Comparison of ENCODE assay signal across 10 mouse cellular contexts in the genomic region with DNA sequence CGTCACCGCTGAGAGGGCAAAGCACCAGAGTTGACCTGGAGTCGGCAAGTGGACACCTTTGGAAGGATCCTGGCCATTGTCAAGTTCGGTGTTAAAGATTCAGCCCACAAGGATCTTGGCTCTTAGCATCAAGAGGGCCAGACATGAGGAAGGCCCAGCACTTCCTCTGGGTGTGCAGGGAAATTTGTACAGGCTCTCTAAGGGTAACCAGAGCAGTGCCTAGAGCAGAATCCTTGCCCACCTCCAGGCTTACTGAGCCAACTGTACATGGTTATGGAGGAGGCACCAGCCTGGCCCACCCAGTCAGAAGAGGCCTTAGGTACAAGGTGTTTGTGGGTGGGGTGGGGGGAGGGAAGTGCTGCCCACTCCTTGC. TPM values are rescaled to one million over a fixed set of nuclear protein-coding genes. Genes with fewer than 3 reads are reported as not detected.
DNase-seq lines count a peak whose midpoint lies in the region; ATAC-seq and TF ChIP-seq lines count a peak whose summit lies in the region.
"Had no signal": no experiment of that assay in that cellular context is flagged by ENCODE, and none has a peak within 500 bp of the region (broad histone marks: within the 10 kb centered on the region; RNA-seq: fewer than 3 reads in every experiment).

No protein-coding gene starts in this region.

- intact Hi-C loops in heart, adult 2 months (cut with DNase I), result no loop called here

- peaks cover 89% of the 10 kb centered on the region for H3K27me3 ChIP-seq in heart, embryonic 10.5 days (ENCODE audit: insufficient read depth, poor library complexity, severe bottlenecking)
- peaks cover 6% of the 10 kb centered on the region for H3K27me3 ChIP-seq in heart, adult 2 months (ENCODE audit: control insufficient read depth, insufficient read depth, low read length)
- peaks cover 43% of the 10 kb centered on the region for H3K27me3 ChIP-seq in stomach, embryonic 14.5 days (ENCODE audit: control insufficient read depth, insufficient read depth, low read length)
- peaks cover 18% of the 10 kb centered on the region; the same call in 1 of the 2 replicates for H3K27me3 ChIP-seq in stomach, postnatal 0 days (ENCODE audit: control insufficient read depth, insufficient read depth, low read length)
- peaks cover 49% of the 10 kb centered on the region for H3K27me3 ChIP-seq in limb, embryonic 11.5 days (ENCODE audit: control insufficient read depth, insufficient read depth, low read length)
- peaks cover 58% of the 10 kb centered on the region for H3K27me3 ChIP-seq in stomach, embryonic 15.5 days (replicated peaks)

- H3K79me2 ChIP-seq in heart, adult 2 months (replicated peaks; ENCODE audit: control insufficient read depth, insufficient read depth, low read length), result no peaks in the 10 kb centered on the region

- no peak for TF ChIP-seq EP300 in heart, adult 2 months (IDR thresholded peaks at IDR 0.05; ENCODE audit: insufficient read depth, low read depth, low read length)
- TF ChIP-seq EP300 in stomach, postnatal 0 days (optimal IDR thresholded peaks at IDR 0.05), result no peak

- no peaks in the 10 kb centered on the region for H3K9me3 ChIP-seq in heart, embryonic 10.5 days
- no peaks in the 10 kb centered on the region for H3K9me3 ChIP-seq in stomach, embryonic 14.5 days (ENCODE audit: control insufficient read depth, low read depth, low read length)
- no peaks in the 10 kb centered on the region for H3K9me3 ChIP-seq in stomach, postnatal 0 days (ENCODE audit: control insufficient read depth, low read length)
- no peaks in the 10 kb centered on the region for H3K9me3 ChIP-seq in limb, embryonic 11.5 days (ENCODE audit: control insufficient read depth, low read length)
- no peaks in the 10 kb centered on the region for H3K9me3 ChIP-seq in stomach, embryonic 15.5 days

- H3K9ac ChIP-seq in heart, adult 2 months (ENCODE audit: low read depth, low read length), result no peak overlapping the region
- no peak overlapping the region for H3K9ac ChIP-seq in stomach, embryonic 14.5 days (replicated peaks; ENCODE audit: low read depth, low read length)
- H3K9ac ChIP-seq in stomach, postnatal 0 days (ENCODE audit: low read length), result no peak overlapping the region
- H3K9ac ChIP-seq in limb, embryonic 11.5 days (ENCODE audit: low read length), result no peak overlapping the region
- no peak overlapping the region for H3K9ac ChIP-seq in stomach, embryonic 15.5 days

- DNase-seq in heart, embryonic 10.5 days (ENCODE audit: low spot score), result no peak
- no peak for DNase-seq in heart, adult 2 months
- DNase-seq in stomach, postnatal 0 days (ENCODE audit: low spot score), result no peak
- no peak for DNase-seq in limb, embryonic 11.5 days (ENCODE audit: low spot score)
- no peak for DNase-seq in spleen, postnatal 4 days (ENCODE audit: low spot score in 2 of 2)
- no peak for DNase-seq in cerebellum, adult 9-10 months

- 8% methylated on average over 4 of the region's 4 CpGs for WGBS in heart, embryonic 10.5 days
- WGBS in heart, adult 2 months, result 12% methylated on average over 4 of the region's 4 CpGs
- WGBS in stomach, embryonic 14.5 days, result 6% methylated on average over 4 of the region's 4 CpGs
- 10% methylated on average over 4 of the region's 4 CpGs for WGBS in stomach, postnatal 0 days
- 20% methylated on average over 4 of the region's 4 CpGs for WGBS in limb, embryonic 11.5 days
- WGBS in stomach, embryonic 15.5 days, result 9% methylated on average over 4 of the region's 4 CpGs

- H3K36me3 ChIP-seq in heart, embryonic 10.5 days, result no peaks in the 10 kb centered on the region
- no peaks in the 10 kb centered on the region for H3K36me3 ChIP-seq in heart, adult 2 months (ENCODE audit: control insufficient read depth, insufficient read depth, low read length)
- no peaks in the 10 kb centered on the region for H3K36me3 ChIP-seq in stomach, embryonic 14.5 days (ENCODE audit: control insufficient read depth, insufficient read depth, low read length)
- no peaks in the 10 kb centered on the region for H3K36me3 ChIP-seq in stomach, postnatal 0 days (ENCODE audit: control insufficient read depth, insufficient read depth, low read length)
- H3K36me3 ChIP-seq in limb, embryonic 11.5 days (ENCODE audit: control insufficient read depth, insufficient read depth, low read length), result no peaks in the 10 kb centered on the region
- no peaks in the 10 kb centered on the region for H3K36me3 ChIP-seq in stomach, embryonic 15.5 days

- peaks cover 12% of the 10 kb centered on the region for H3K4me1 ChIP-seq in heart, embryonic 10.5 days
- no peaks in the 10 kb centered on the region for H3K4me1 ChIP-seq in heart, adult 2 months (ENCODE audit: control insufficient read depth, insufficient read depth, low read length)
- H3K4me1 ChIP-seq in stomach, embryonic 14.5 days (ENCODE audit: control insufficient read depth, insufficient read depth, low read length), result no peaks in the 10 kb centered on the region
- H3K4me1 ChIP-seq in stomach, postnatal 0 days (replicated peaks; ENCODE audit: control insufficient read depth, insufficient read depth), result no peaks in the 10 kb centered on the region
- H3K4me1 ChIP-seq in limb, embryonic 11.5 days (ENCODE audit: control insufficient read depth, insufficient read depth, low read length), result peaks cover 8% of the 10 kb centered on the region; the same call in 1 of the 2 replicates
- H3K4me1 ChIP-seq in stomach, embryonic 15.5 days, result 0 out of 2 replicates have a peak, but pooled peaks cover 5% of the 10 kb centered on the region

- no peak for TF ChIP-seq POLR2A in heart, adult 2 months (IDR thresholded peaks at IDR 0.05; ENCODE audit: insufficient read depth, low read depth, low read length)

- no peak overlapping the region for H3K27ac ChIP-seq in heart, embryonic 10.5 days
- no peak overlapping the region for H3K27ac ChIP-seq in heart, adult 2 months
- no peak overlapping the region for H3K27ac ChIP-seq in stomach, embryonic 14.5 days (ENCODE audit: low read length)
- H3K27ac ChIP-seq in stomach, postnatal 0 days (replicated peaks), result no peak overlapping the region
- H3K27ac ChIP-seq in limb, embryonic 11.5 days (replicated peaks; ENCODE audit: low read depth, low read length), result no peak overlapping the region
- H3K27ac ChIP-seq in stomach, embryonic 15.5 days, result no peak overlapping the region

- TF ChIP-seq CTCF in heart, adult 2 months (IDR thresholded peaks at IDR 0.05), result no peak
- no peak for TF ChIP-seq CTCF in stomach, postnatal 0 days (IDR thresholded peaks at IDR 0.05; ENCODE audit: low read depth)

- no peak for ATAC-seq in stomach, embryonic 14.5 days (ENCODE audit: insufficient number of reproducible peaks, insufficient read depth, low FRiP score, low read depth)
- no peak for ATAC-seq in stomach, postnatal 0 days (ENCODE audit: low FRiP score, low TSS enrichment)
- ATAC-seq in limb, embryonic 11.5 days (ENCODE audit: insufficient number of reproducible peaks, low FRiP score, low TSS enrichment, low read depth), result no peak
- ATAC-seq in stomach, embryonic 15.5 days (ENCODE audit: insufficient read depth, low FRiP score, low read depth), result no peak

- H3K4me3 ChIP-seq in heart, embryonic 10.5 days, result peak overlapping the region; percentile 61
- H3K4me3 ChIP-seq in heart, adult 2 months, result no peak overlapping the region
- H3K4me3 ChIP-seq in stomach, embryonic 14.5 days (ENCODE audit: low read depth, low read length), result peak overlapping the region; percentile 41
- no peak overlapping the region for H3K4me3 ChIP-seq in stomach, postnatal 0 days (ENCODE audit: low read depth, low read length)
- H3K4me3 ChIP-seq in limb, embryonic 11.5 days (ENCODE audit: low read depth, low read length), result no peak overlapping the region
- peak overlapping the region; percentile 46 for H3K4me3 ChIP-seq in stomach, embryonic 15.5 days (replicated peaks)

- no peak overlapping the region for H3K4me2 ChIP-seq in stomach, embryonic 14.5 days (replicated peaks; ENCODE audit: low read depth, low read length)
- H3K4me2 ChIP-seq in stomach, postnatal 0 days (replicated peaks; ENCODE audit: low read depth), result no peak overlapping the region
- peak overlapping the region; percentile 90; the same call in 1 of the 2 replicates for H3K4me2 ChIP-seq in limb, embryonic 11.5 days (ENCODE audit: low read depth, severe bottlenecking)
- peak overlapping the region; percentile 81 for H3K4me2 ChIP-seq in stomach, embryonic 15.5 days

RNA-seq across cellular contexts. Expression of a gene that starts 0.3 kb away (rescaled TPM):
- 0.07 and 0.50 TPM in 2 replicates for polyA plus RNA-seq in heart, embryonic 10.5 days (2016; fragmentation: Nextera tagmentation; extraction: Ambion mirVana)
- total RNA-seq in heart, adult 2 months (2021), result under 1 TPM in 1 of 2 experiments, not detected in 1; 0.05 TPM
- 0.23 TPM in 2 replicates for polyA plus RNA-seq in heart, adult 2 months (2012; rRNA removed)
- 3.0 TPM in 2 replicates for polyA plus RNA-seq in stomach, embryonic 14.5 days (2014; fragmentation: Nextera tagmentation; extraction: Ambion mirVana)
- 0.42 and 0.59 TPM in 2 replicates for polyA plus RNA-seq in stomach, postnatal 0 days (2015; fragmentation: Nextera tagmentation; extraction: Ambion mirVana)
- polyA plus RNA-seq in limb, embryonic 11.5 days (2014; fragmentation: Nextera tagmentation; extraction: Ambion mirVana), result 0.11 and 0.25 TPM in 2 replicates
- 1.5 TPM in 2 replicates for polyA plus RNA-seq in stomach, embryonic 15.5 days (2015; fragmentation: Nextera tagmentation; extraction: Ambion mirVana)
- total RNA-seq: hematopoietic stem cell, adult 5-6 weeks had no signal
- polyA plus RNA-seq: spleen, adult 2 months had no signal

RNA-seq across cellular contexts. Expression of a gene that starts 21.4 kb away (rescaled TPM):
- 0.95 and 2.6 TPM in 2 replicates for polyA plus RNA-seq in heart, embryonic 10.5 days (2016; fragmentation: Nextera tagmentation; extraction: Ambion mirVana)
- total RNA-seq in heart, adult 2 months (2021), result 1,000 to 10,000 TPM; 1,434 to 1,646 TPM
- 1,031 and 1,150 TPM in 2 replicates for polyA plus RNA-seq in heart, adult 2 months (2012; rRNA removed)
- polyA plus RNA-seq in stomach, embryonic 14.5 days (2014; fragmentation: Nextera tagmentation; extraction: Ambion mirVana), result 0.23 and 0.28 TPM in 2 replicates
- 0.40 and 0.42 TPM in 2 replicates for polyA plus RNA-seq in stomach, postnatal 0 days (2015; fragmentation: Nextera tagmentation; extraction: Ambion mirVana)
- 0.13 and 0.14 TPM in 2 replicates for polyA plus RNA-seq in limb, embryonic 11.5 days (2014; fragmentation: Nextera tagmentation; extraction: Ambion mirVana)
- 0.18 and 0.36 TPM in 2 replicates for polyA plus RNA-seq in stomach, embryonic 15.5 days (2015; fragmentation: Nextera tagmentation; extraction: Ambion mirVana)
- total RNA-seq: hematopoietic stem cell, adult 5-6 weeks had no signal

RNA-seq across cellular contexts. Expression of a gene that starts 51.6 kb away (rescaled TPM):
- 172 and 240 TPM in 2 replicates for polyA plus RNA-seq in heart, embryonic 10.5 days (2016; fragmentation: Nextera tagmentation; extraction: Ambion mirVana)
- 10 to 100 TPM; 47.5 to 57.7 TPM for total RNA-seq in heart, adult 2 months (2021)
- 81.2 and 82.4 TPM in 2 replicates for polyA plus RNA-seq in heart, adult 2 months (2012; rRNA removed)
- polyA plus RNA-seq in stomach, embryonic 14.5 days (2014; fragmentation: Nextera tagmentation; extraction: Ambion mirVana), result 354 and 378 TPM in 2 replicates
- polyA plus RNA-seq in stomach, postnatal 0 days (2015; fragmentation: Nextera tagmentation; extraction: Ambion mirVana), result 294 and 310 TPM in 2 replicates
- 422 and 444 TPM in 2 replicates for polyA plus RNA-seq in limb, embryonic 11.5 days (2014; fragmentation: Nextera tagmentation; extraction: Ambion mirVana)
- polyA plus RNA-seq in stomach, embryonic 15.5 days (2015; fragmentation: Nextera tagmentation; extraction: Ambion mirVana), result 249 and 269 TPM in 2 replicates

Comparison
In these comparisons a context has a peak if more than half of its experiments do, and no peak if none do; other contexts are left out.
1. H3K4me3 ChIP-seq: peak in heart, embryonic 10.5 days (single experiment), stomach, embryonic 14.5 days (single experiment) and stomach, embryonic 15.5 days (single experiment); none in heart, adult 2 months (single experiment), stomach, postnatal 0 days (single experiment) and limb, embryonic 11.5 days (single experiment).
2. H3K4me2 ChIP-seq: peak in limb, embryonic 11.5 days (single experiment) and stomach, embryonic 15.5 days (single experiment); none in stomach, embryonic 14.5 days (single experiment) and stomach, postnatal 0 days (single experiment).
3. RNA of a gene that starts 21.4 kb away (polyA plus RNA-seq): 1,031 to 1,150 TPM in heart, adult 2 months; 0.95 to 2.6 TPM in heart, embryonic 10.5 days, 0.40 to 0.42 TPM in stomach, postnatal 0 days, 0.18 to 0.36 TPM in stomach, embryonic 15.5 days, 0.23 to 0.28 TPM in stomach, embryonic 14.5 days and 0.13 to 0.14 TPM in limb, embryonic 11.5 days; every median in the first group is over 100 times any median in the second.